Mouse (Mus musculus) leukemia stem cell, adult 10-12 weeks (primary cell): Measurements from ENCODE around the gene Smim5. TPM values are rescaled to one million over a fixed set of nuclear protein-coding genes. Genes with fewer than 3 reads are reported as not detected.

Source experiments
- polyA plus RNA-seq: library from polyadenylated mRNA; stranded (reverse); fragments of >175 nt; gene quantifications from 2 replicates; pipeline ENCODE4 v1.2.3, GENCODE M21; 2012; ENCODE audit warnings: low replicate concordance

Smim5 gene
- polyA plus RNA-seq = 7.9 and 16.4 TPM in 2 replicates

GRCm38 (mm10) chr11:115899486-115900266 is at the start of gene Smim5:
TSS of gene Smim5 (plus strand) at chr11:115899966.

GRCm38 (mm10) chr11:115858354-115858753 is 41.4 kb upstream of the Smim5 start, which contains the start of gene Myo15b:
TSS of gene Myo15b (plus strand) at chr11:115858406.

GRCm38 (mm10) chr11:115911632-115912376 is 12.0 kb downstream of the Smim5 start, which contains the start of gene Smim6:
TSS of gene Smim6 (plus strand) at chr11:115912017.

GRCm38 (mm10) chr11:115933108-115933746 is 33.5 kb downstream of the Smim5 start, which contains the start of the genes Sap30bp and Recql5:
TSS of gene Sap30bp (plus strand) at chr11:115933282.
TSS of gene Recql5 (minus strand) at chr11:115933477.

Other genes starting within 250 kb of the Smim5 start
- gene Grb2, start 191.4 kb upstream of the Smim5 start, polyA plus RNA-seq = 40.1 and 59.3 TPM in 2 replicates
- 45.5 and 78.4 TPM in 2 replicates for gene Tmem94, start 134.5 kb upstream of the Smim5 start, polyA plus RNA-seq
- gene Caskin2, start 86.3 kb upstream of the Smim5 start, polyA plus RNA-seq = 48.6 and 56.2 TPM in 2 replicates
- 49.9 and 89.1 TPM in 2 replicates for gene Tsen54, start 85.2 kb upstream of the Smim5 start, polyA plus RNA-seq
- gene Llgl2, start 75.9 kb upstream of the Smim5 start, polyA plus RNA-seq = 15.1 and 17.7 TPM in 2 replicates
- 0.06 and 0.23 TPM in 2 replicates for gene Myo15b, start 41.6 kb upstream of the Smim5 start, polyA plus RNA-seq
- 0.56 and 1.1 TPM in 2 replicates for gene Smim6, start 12.1 kb downstream of the Smim5 start, polyA plus RNA-seq
- 9.0 and 29.2 TPM in 2 replicates for gene Sap30bp, start 33.3 kb downstream of the Smim5 start, polyA plus RNA-seq
- gene Recql5, start 33.5 kb downstream of the Smim5 start, polyA plus RNA-seq = 6.9 and 21.1 TPM in 2 replicates
- 0.16 and 0.41 TPM in 2 replicates for gene Itgb4, start 74.7 kb downstream of the Smim5 start, polyA plus RNA-seq
- gene Galk1, start 112.8 kb downstream of the Smim5 start, polyA plus RNA-seq = 23.8 and 28.8 TPM in 2 replicates
- gene H3f3b, start 128.0 kb downstream of the Smim5 start, polyA plus RNA-seq = 400 and 612 TPM in 2 replicates
- gene Unk, start 130.4 kb downstream of the Smim5 start, polyA plus RNA-seq = 59.7 and 71.3 TPM in 2 replicates
- 404 and 502 TPM in 2 replicates for gene Unc13d, start 178.0 kb downstream of the Smim5 start, polyA plus RNA-seq
- 429 and 514 TPM in 2 replicates for gene Wbp2, start 187.0 kb downstream of the Smim5 start, polyA plus RNA-seq
- gene Trim47, start 227.2 kb downstream of the Smim5 start, polyA plus RNA-seq = 9.7 and 13.5 TPM in 2 replicates
- gene Trim65, start 231.2 kb downstream of the Smim5 start, polyA plus RNA-seq = 5.0 and 8.5 TPM in 2 replicates
- gene Mrpl38, start 238.9 kb downstream of the Smim5 start, polyA plus RNA-seq = 94.4 and 126 TPM in 2 replicates